Mouse (Mus musculus) CH12.LX (cell line): ENCODE data around the gene Alkal2. TPM values are rescaled to one million over a fixed set of nuclear protein-coding genes. Genes with fewer than 3 reads are reported as not detected.

Experiments used
- DNase-seq: peaks from one replicate; pipeline ENCODE4 v3.0.0-alpha.2; 2013; ENCODE audit errors: extremely low read depth
- H3K27ac ChIP-seq: 2 replicates; pipeline ENCODE4 v1.5.1; 2012; ENCODE audit warnings: low read depth, mild to moderate bottlenecking, control low read depth, moderate library complexity; ENCODE audit not compliant: insufficient read depth
- H3K27me3 ChIP-seq: replicated peaks from 2 replicates; pipeline ENCODE3; 2012; ENCODE audit warnings: inconsistent platforms
- H3K36me3 ChIP-seq, 2 experiments: replicated peaks in 1 of 2; 2 replicates each; pipeline versions ENCODE3 to v1.6.1; 2012; ENCODE audit warnings: inconsistent platforms in 1 of 2, low read length in 1 of 2, mild to moderate bottlenecking in 1 of 2, mixed read lengths in 1 of 2, moderate library complexity in 1 of 2; ENCODE audit not compliant: control insufficient read depth in 1 of 2, insufficient read depth in 1 of 2
- H3K4me1 ChIP-seq, 2 experiments: 2 replicates each; pipeline ENCODE4 v1.6.1; 2012; ENCODE audit warnings: inconsistent platforms in 1 of 2, moderate library complexity in 1 of 2; ENCODE audit not compliant: insufficient read depth in 2 of 2, control insufficient read depth in 1 of 2
- H3K4me2 ChIP-seq: 2 replicates; pipeline ENCODE4 v1.6.1; 2012; ENCODE audit warnings: low read depth, mild to moderate bottlenecking, control low read depth; ENCODE audit not compliant: poor library complexity, insufficient read depth, severe bottlenecking
- H3K4me3 ChIP-seq, 3 experiments: fragments of 150-350 bp in 1 of 3; sonication (generic) in 1 of 3; replicated peaks in 1 of 3; 2 replicates each; pipeline versions ENCODE3 to v1.5.1; 2011 to 2012; ENCODE audit warnings: low read depth in 2 of 3, low read length in 2 of 3, mild to moderate bottlenecking in 2 of 3, moderate library complexity in 2 of 3, control low read depth in 1 of 3, improper control_type of control experiment in 1 of 3, inconsistent platforms in 1 of 3, mixed read lengths in 1 of 3; ENCODE audit not compliant: poor library complexity in 1 of 3
- H3K79me2 ChIP-seq: replicated peaks from 2 replicates; pipeline ENCODE4 v1.6.1; 2012; ENCODE audit warnings: mild to moderate bottlenecking, moderate library complexity; ENCODE audit not compliant: control insufficient read depth, poor library complexity, insufficient read depth, severe bottlenecking; ENCODE audit errors: extremely low read depth
- H3K9ac ChIP-seq: 2 replicates; pipeline ENCODE4 v1.6.1; 2012; ENCODE audit warnings: low read depth, mild to moderate bottlenecking, control low read depth, moderate library complexity; ENCODE audit not compliant: insufficient read depth
- H3K9me3 ChIP-seq: replicated peaks from 2 replicates; pipeline ENCODE3; 2012; ENCODE audit warnings: low read length, inconsistent platforms, mixed read lengths
- BHLHE40 ChIP-seq: IDR thresholded peaks from 2 replicates; pipeline ENCODE4 v1.6.1; 2011; ENCODE audit warnings: mild to moderate bottlenecking, low read depth, low read length, improper control_type of control experiment
- CHD1 ChIP-seq: IDR thresholded peaks from 2 replicates; pipeline ENCODE4 v1.6.1; 2012; ENCODE audit warnings: low read depth, low read length, improper control_type of control experiment, inconsistent platforms
- CTCF ChIP-seq, 2 experiments: IDR thresholded peaks in 1 of 2; conservative IDR thresholded peaks in 1 of 2; 2 replicates each; pipeline ENCODE4 v1.5.1; 2011 to 2012; ENCODE audit warnings: low read depth in 2 of 2, low read length in 2 of 2, improper control_type of control experiment in 1 of 2, inconsistent platforms in 1 of 2, mild to moderate bottlenecking in 1 of 2, moderate library complexity in 1 of 2
- ELF1 ChIP-seq: IDR thresholded peaks from 2 replicates; pipeline ENCODE4 v1.6.1; 2014; ENCODE audit warnings: low read depth, mild to moderate bottlenecking, inconsistent platforms, low read length, improper control_type of control experiment
- EP300 ChIP-seq: IDR thresholded peaks from 2 replicates; pipeline ENCODE4 v1.6.1; 2011; ENCODE audit warnings: low read length, improper control_type of control experiment
- GABPA ChIP-seq: IDR thresholded peaks from 2 replicates; pipeline ENCODE4 v1.6.1; 2012; ENCODE audit warnings: low read depth, low read length, improper control_type of control experiment, inconsistent platforms; ENCODE audit not compliant: insufficient replicate concordance
- HCFC1 ChIP-seq: IDR thresholded peaks from 2 replicates; pipeline ENCODE4 v1.6.1; 2012; ENCODE audit warnings: low read depth, mild to moderate bottlenecking, inconsistent platforms, low read length, improper control_type of control experiment
- IRF4 ChIP-seq: IDR thresholded peaks from 2 replicates; pipeline ENCODE4 v1.6.1; 2014; ENCODE audit warnings: low read depth, mild to moderate bottlenecking, inconsistent platforms, low read length, improper control_type of control experiment
- JUN ChIP-seq: IDR thresholded peaks from 2 replicates; pipeline ENCODE4 v1.6.1; 2011; ENCODE audit warnings: low read depth, mild to moderate bottlenecking, low read length, improper control_type of control experiment, moderate library complexity; ENCODE audit not compliant: insufficient read depth
- KAT2A ChIP-seq: IDR thresholded peaks from 2 replicates; pipeline ENCODE4 v1.6.1; 2012; ENCODE audit warnings: low read length, improper control_type of control experiment, inconsistent platforms; ENCODE audit not compliant: insufficient replicate concordance
- MAX ChIP-seq: IDR thresholded peaks from 2 replicates; pipeline ENCODE4 v1.6.1; 2011; ENCODE audit warnings: low read length, improper control_type of control experiment
- MEF2A ChIP-seq: IDR thresholded peaks from 2 replicates; pipeline ENCODE4 v1.6.1; 2014; ENCODE audit warnings: low read depth, mild to moderate bottlenecking, inconsistent platforms, low read length, improper control_type of control experiment, borderline replicate concordance
- MYC ChIP-seq: IDR thresholded peaks from 2 replicates; pipeline ENCODE4 v1.6.1; 2011; ENCODE audit warnings: low read depth, mild to moderate bottlenecking, improper control_type of control experiment, low read length
- POLR2AphosphoS2 ChIP-seq: IDR thresholded peaks from 2 replicates; pipeline ENCODE4 v1.6.1; 2011; ENCODE audit warnings: low read depth, low read length, improper control_type of control experiment
- RAD21 ChIP-seq: IDR thresholded peaks from 2 replicates; pipeline ENCODE4 v1.6.1; 2011; ENCODE audit warnings: low read depth, mild to moderate bottlenecking, low read length, improper control_type of control experiment, moderate library complexity
- RCOR1 ChIP-seq: conservative IDR thresholded peaks from 2 replicates; pipeline ENCODE4 v1.6.1; 2012; ENCODE audit warnings: low read depth, mild to moderate bottlenecking, inconsistent platforms, low read length, improper control_type of control experiment
- SIN3A ChIP-seq: IDR thresholded peaks from 2 replicates; pipeline ENCODE4 v1.6.1; 2012; ENCODE audit warnings: low read length, improper control_type of control experiment, inconsistent platforms
- SMC3 ChIP-seq: IDR thresholded peaks from 2 replicates; pipeline ENCODE4 v1.6.1; 2011; ENCODE audit warnings: low read depth, low read length, improper control_type of control experiment
- TBP ChIP-seq: conservative IDR thresholded peaks from 2 replicates; pipeline ENCODE4 v1.6.1; 2011; ENCODE audit warnings: low read depth, low read length, improper control_type of control experiment
- UBTF ChIP-seq: IDR thresholded peaks from 2 replicates; pipeline ENCODE4 v1.6.1; 2012; ENCODE audit warnings: low read depth, mild to moderate bottlenecking, inconsistent platforms, low read length, improper control_type of control experiment, moderate library complexity
- USF2 ChIP-seq: conservative IDR thresholded peaks from 2 replicates; pipeline ENCODE4 v1.6.1; 2011; ENCODE audit warnings: low read depth, low read length, improper control_type of control experiment
- ZC3H11A ChIP-seq: IDR thresholded peaks from 2 replicates; pipeline ENCODE4 v1.6.1; 2012; ENCODE audit warnings: low read depth, mild to moderate bottlenecking, inconsistent platforms, low read length, improper control_type of control experiment
- ZMIZ1 ChIP-seq: IDR thresholded peaks from 2 replicates; pipeline ENCODE4 v1.6.1; 2012; ENCODE audit warnings: low read depth, mild to moderate bottlenecking, inconsistent platforms, low read length, improper control_type of control experiment
- ZNF384 ChIP-seq: IDR thresholded peaks from 2 replicates; pipeline ENCODE4 v1.6.1; 2012; ENCODE audit warnings: low read depth, low read length, improper control_type of control experiment, inconsistent platforms
- dilution Hi-C: fragments of 300-500 bp; cut with MboI; formaldehyde crosslinking; loops from 2 replicates; pipeline ENCODE4 v1.14.3; 2020; ENCODE audit warnings: low sequenced_read_pairs; ENCODE audit not compliant: extremely low pct_unique_long_range_greater_than_20kb, extremely low pct_ligation_motif_present
- in situ Hi-C: fragments of 300-500 bp; cut with MboI; formaldehyde crosslinking; loops from 3 replicates; pipeline ENCODE4 v1.14.3; 2019; ENCODE audit warnings: low sequenced_read_pairs, low pct_ligation_motif_present, low pct_unique_long_range_greater_than_20kb, mixed read lengths
- polyA plus RNA-seq: library from polyadenylated mRNA; unstranded; fragments of >175 nt; gene quantifications from 2 replicates; pipeline ENCODE4 v1.2.1, GENCODE M21; 2012; ENCODE audit warnings: low read depth; ENCODE audit not compliant: insufficient read length
- total RNA-seq, 2 experiments: library from RNA; depleted of rRNA; stranded (reverse); fragments of 300-350 nt in 1 of 2; fragments of >200 nt in 1 of 2; gene quantifications; 2 replicates each; pipeline ENCODE4 v1.2.3; 2012 to 2014

The Alkal2 gene
- total and polyA plus RNA-seq, 3 experiments: not detected

GRCm38 (mm10) chr12:30911261-30912047 lies 27.3 kb downstream of the Alkal2 start, which contains the start of the genes Acp1 and Sh3yl1 (continued):
- TF ChIP-seq CTCF (conservative IDR thresholded peaks at IDR 0.05 in 1 of 2, IDR thresholded peaks at IDR 0.05 in 1 of 2; ENCODE audit: low read depth in 2 of 2, low read length in 2 of 2): no peak
- no peak for TF ChIP-seq MEF2A
- TF ChIP-seq ZNF384: no peak
- TF ChIP-seq CHD1: no peak
- 0 out of 2 replicates have a peak, but pooled peaks have one; percentile 38 for TF ChIP-seq TBP
- TF ChIP-seq RAD21: no peak
- no peak for TF ChIP-seq IRF4
- TF ChIP-seq KAT2A: 0 out of 2 replicates have a peak, but pooled peaks have one; percentile 44
- no peak for TF ChIP-seq USF2
- TF ChIP-seq MAX: peak; percentile 61; the same call in 1 of the 2 replicates
- TF ChIP-seq BHLHE40: no peak
- no peak for TF ChIP-seq UBTF
- TF ChIP-seq HCFC1: peak; percentile 74
- TF ChIP-seq RCOR1: no peak
- TF ChIP-seq GABPA: no peak
- 0 out of 2 replicates have a peak, but pooled peaks have one; percentile 22 for TF ChIP-seq EP300
- TF ChIP-seq SIN3A: no peak; the same call in none of the 2 replicates
- TF ChIP-seq ZMIZ1: peak; percentile 34; the same call in 1 of the 2 replicates
- TF ChIP-seq SMC3: no peak
- TF ChIP-seq JUN: no peak
- no peak; the same call in 1 of the 2 replicates for TF ChIP-seq MYC
- no peak for TF ChIP-seq ZC3H11A

- Histone ChIP-seq H3K27me3 (peaks cover 13% of the 10 kb centered on the region), H3K27ac (no peak overlapping the region), H3K79me2 (peaks cover 24% of the 10 kb centered on the region), H3K36me3 (peaks cover 0 to 8% of the 10 kb centered on the region in 2 experiments), H3K9me3 (no peaks in the 10 kb centered on the region), H3K4me2 (peak overlapping the region; percentile 95), H3K4me1 (peaks cover 3 to 30% of the 10 kb centered on the region in 2 experiments; a peak in 3 of 4 replicates), H3K4me3 (peak overlapping the region; percentile 68 to 87 (median 72))
- peak; percentile 8 for DNase-seq
- in situ Hi-C loops: no loop called here
- dilution Hi-C loops: no loop called here
- TF ChIP-seq ELF1 (0 out of 2 replicates have a peak, but pooled peaks have one; percentile 8), CTCF (conservative IDR thresholded peaks at IDR 0.05 in 1 of 2, IDR thresholded peaks at IDR 0.05 in 1 of 2; ENCODE audit: low read depth in 2 of 2, low read length in 2 of 2) (no peak), POLR2AphosphoS2 (no peak), TBP (no peak)
- TF ChIP-seq, all 38 proteins: peak for 1
- H3K9ac ChIP-seq: peak overlapping the region; percentile 51; the same call in 1 of the 2 replicates
Observed at GRCm38 (mm10) chr12:30912048-30912381, 27.9 kb downstream of the Alkal2 start.
